Mouse (Mus musculus) erythroblast, embryonic 14.5 days (primary cell): Measurements from ENCODE around the gene Cpne9.

Experiments used
- GATA1 ChIP-seq: IDR thresholded peaks from 2 replicates; pipeline ENCODE4 v1.6.1; 2012; ENCODE audit warnings: low read length, inconsistent platforms, mixed read lengths
- TAL1 ChIP-seq: IDR thresholded peaks from 3 replicates; pipeline ENCODE4 v1.6.1; 2012; ENCODE audit warnings: low read length, inconsistent platforms, mixed read lengths

- TF ChIP-seq GATA1, result no peak
- no peak for TF ChIP-seq TAL1
Measured at GRCm38 (mm10) chr6:113276846-113277245, 5.3 kb upstream of the Cpne9 start.
